Mouse (Mus musculus) brain, embryonic 14.5 days (tissue): ENCODE measurements at regions not wholly inside any gene's neighbourhood (a gene's known extent, or its start where the extent isn't known, plus 50 kb on each side); places are given as distances from the start of the nearest gene placed in this dataset.

ENCODE experiments used
- CTCF ChIP-seq: fragments of 200-500 bp; IDR thresholded peaks from 2 replicates; pipeline ENCODE4 v1.5.1; 2012; ENCODE audit warnings: inconsistent platforms, mild to moderate bottlenecking, moderate library complexity, borderline replicate concordance; ENCODE audit not compliant: insufficient read depth, insufficient read length; ENCODE audit errors: extremely low read depth
- POLR2A ChIP-seq: fragments of 200-500 bp; IDR thresholded peaks from 2 replicates; pipeline ENCODE4 v1.6.1; 2012; ENCODE audit warnings: mild to moderate bottlenecking, inconsistent platforms, borderline replicate concordance; ENCODE audit not compliant: poor library complexity, insufficient read depth, insufficient read length, severe bottlenecking; ENCODE audit errors: extremely low read depth

DNA sequence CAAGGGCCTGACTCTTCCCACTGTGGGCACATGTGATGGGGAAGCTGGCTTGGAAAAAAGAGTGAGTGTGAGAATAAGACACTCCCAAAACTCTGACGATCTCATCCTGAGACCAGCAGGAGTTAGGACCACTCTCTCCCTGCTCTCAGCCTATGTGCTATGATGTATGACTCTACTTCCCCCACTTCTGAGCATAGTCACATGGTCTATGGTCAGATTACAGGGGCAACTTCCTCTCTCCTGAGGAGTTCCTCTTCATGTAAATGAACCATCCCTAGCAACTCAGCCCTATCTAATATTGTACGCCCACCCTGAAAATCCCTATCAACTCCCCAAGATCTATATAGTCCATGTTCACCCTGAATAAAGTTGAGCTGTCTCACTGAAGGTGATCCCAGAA lies 120.0 kb upstream of the Lmo4 start:
- TF ChIP-seq CTCF: no peak
- TF ChIP-seq POLR2A: no peak
